Mouse (Mus musculus) embryonic facial prominence, embryonic 12.5 days (tissue): ENCODE results near the gene Pth1r. TPM values are rescaled to one million over a fixed set of nuclear protein-coding genes. Genes with fewer than 3 reads are reported as not detected.
"Not testable (repeated sequence)": the region's sequence is repeated elsewhere in the genome, so short reads cannot be mapped to it uniquely, and the experiment has no call there.

Experiments
- ATAC-seq: fragments of 200-750 bp; cut with Nextera tagmentation; 2 replicates; pipeline ENCODE4 v1.8.0; 2017; ENCODE audit not compliant: insufficient number of reproducible peaks, insufficient read depth, low FRiP score, low TSS enrichment
- H3K27ac ChIP-seq: fragments of 300-500 bp; sonication (generic); 2 replicates; pipeline ENCODE4 v1.5.1; 2016; ENCODE audit warnings: mild to moderate bottlenecking
- H3K27me3 ChIP-seq: fragments of 300-500 bp; sonication (generic); 2 replicates; pipeline ENCODE4 v1.6.1; 2016; ENCODE audit warnings: mild to moderate bottlenecking, moderate library complexity
- H3K36me3 ChIP-seq: fragments of 300-500 bp; sonication (generic); 2 replicates; pipeline ENCODE4 v1.6.1; 2016; ENCODE audit warnings: mild to moderate bottlenecking
- H3K4me1 ChIP-seq: fragments of 300-500 bp; sonication (generic); 2 replicates; pipeline ENCODE4 v1.6.1; 2016
- H3K4me2 ChIP-seq: fragments of 300-500 bp; sonication (generic); replicated peaks from 2 replicates; pipeline ENCODE4 v1.6.1; 2016; ENCODE audit warnings: mild to moderate bottlenecking, moderate library complexity
- H3K4me3 ChIP-seq: fragments of 300-500 bp; sonication (generic); 2 replicates; pipeline ENCODE4 v1.5.1; 2016; ENCODE audit warnings: mild to moderate bottlenecking
- H3K9ac ChIP-seq: fragments of 300-500 bp; sonication (generic); 2 replicates; pipeline ENCODE4 v1.6.1; 2016; ENCODE audit warnings: mild to moderate bottlenecking, moderate library complexity
- H3K9me3 ChIP-seq: fragments of 300-500 bp; sonication (generic); 2 replicates; pipeline ENCODE4 v1.6.1; 2016; ENCODE audit warnings: mild to moderate bottlenecking, moderate library complexity
- WGBS: fragments of 180-500 bp; shearing (Covaris S2); methylation state at CpG from one replicate; pipeline ENCODE4 v1.1.7; 2016; 5-methylcytosine and 5-hydroxymethylcytosine counted together
- polyA plus RNA-seq: library from polyadenylated mRNA; unstranded; fragments of >200 nt; fragmentation: Nextera tagmentation; extraction: Ambion mirVana; gene quantifications from 2 replicates; pipeline ENCODE4 v1.2.1, GENCODE M21; 2016

Gene Pth1r
- polyA plus RNA-seq, 1 experiment from 2014 or later: 115 TPM

DNA sequence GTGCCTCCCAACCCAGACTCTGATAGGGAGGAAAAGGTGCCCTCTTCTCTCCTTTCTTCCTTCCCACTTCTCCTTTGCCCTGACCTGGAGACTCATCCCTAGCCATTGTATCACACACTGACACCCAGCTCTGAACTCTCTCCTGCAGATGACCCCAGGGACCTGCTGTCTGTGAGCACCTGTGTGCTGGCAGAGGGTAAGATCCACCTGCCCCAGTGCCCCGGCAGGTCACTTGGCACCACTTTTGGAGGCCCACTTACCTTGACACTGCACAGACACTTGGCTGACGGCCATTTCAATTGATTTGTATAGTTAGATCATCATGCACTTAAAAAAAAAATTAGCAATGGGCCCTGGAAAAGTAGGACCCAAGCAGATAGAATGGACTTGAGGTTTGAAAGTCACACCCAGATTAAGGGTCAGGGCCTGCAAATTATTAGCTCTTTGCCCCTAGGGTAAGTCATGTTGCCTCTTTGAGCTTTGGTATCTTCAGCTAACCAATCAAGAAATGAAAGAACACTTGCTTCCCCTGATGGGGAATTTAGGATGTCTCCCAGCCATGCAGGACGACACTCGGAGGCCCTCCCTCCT lies 51.7 kb downstream of the Pth1r start:
- no peaks in the 10 kb centered on the region for H3K9me3 ChIP-seq
- H3K27me3 ChIP-seq: no peaks in the 10 kb centered on the region
- peaks cover 14% of the 10 kb centered on the region; the same call in 1 of the 2 replicates for H3K36me3 ChIP-seq
- H3K4me2 ChIP-seq: no peak overlapping the region
- no peak overlapping the region for H3K4me3 ChIP-seq
- no peak overlapping the region for H3K27ac ChIP-seq
- WGBS: 78% methylated on average over 4 of the region's 4 CpGs
- H3K4me1 ChIP-seq: no peaks in the 10 kb centered on the region
- H3K9ac ChIP-seq: no peak overlapping the region
- ATAC-seq: no peak

DNA sequence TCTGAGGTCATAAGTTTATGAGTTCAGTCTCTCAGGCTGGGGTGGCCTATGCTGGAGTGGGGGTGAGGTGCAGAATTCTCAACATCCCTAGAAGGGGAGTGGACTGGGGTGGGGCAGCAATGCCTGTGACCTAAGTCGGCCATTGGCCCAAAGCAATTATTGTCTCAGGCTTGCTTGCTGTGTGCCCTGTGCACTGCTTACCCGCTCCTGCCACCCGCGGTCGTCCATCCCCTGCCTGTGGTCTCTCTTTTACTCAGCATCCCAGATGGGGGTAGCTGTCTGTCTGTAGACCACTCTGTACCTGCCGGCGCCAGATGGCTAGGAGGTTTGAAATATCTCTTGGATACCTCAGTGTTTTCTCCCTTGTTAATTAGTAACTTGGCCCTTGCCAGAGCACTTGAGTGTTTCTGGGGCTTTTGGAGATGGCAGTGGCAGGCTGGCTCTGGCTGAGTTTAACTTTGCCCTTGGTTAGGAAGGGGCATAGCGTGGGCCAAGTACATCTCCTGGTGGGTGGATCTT lies 57.6 kb downstream of the Pth1r start:
- ATAC-seq: no peak
- 93% methylated on average over 8 of the region's 8 CpGs for WGBS
- Histone ChIP-seq H3K9me3 (no peaks in the 10 kb centered on the region), H3K36me3 (peaks cover 1% of the 10 kb centered on the region; the same call in 1 of the 2 replicates), H3K4me1 (peaks cover 7% of the 10 kb centered on the region; the same call in 1 of the 2 replicates), H3K27ac (no peak overlapping the region), H3K27me3 (no peaks in the 10 kb centered on the region), H3K4me3 (no peak overlapping the region), H3K4me2 (no peak overlapping the region), H3K9ac (no peak overlapping the region)

DNA sequence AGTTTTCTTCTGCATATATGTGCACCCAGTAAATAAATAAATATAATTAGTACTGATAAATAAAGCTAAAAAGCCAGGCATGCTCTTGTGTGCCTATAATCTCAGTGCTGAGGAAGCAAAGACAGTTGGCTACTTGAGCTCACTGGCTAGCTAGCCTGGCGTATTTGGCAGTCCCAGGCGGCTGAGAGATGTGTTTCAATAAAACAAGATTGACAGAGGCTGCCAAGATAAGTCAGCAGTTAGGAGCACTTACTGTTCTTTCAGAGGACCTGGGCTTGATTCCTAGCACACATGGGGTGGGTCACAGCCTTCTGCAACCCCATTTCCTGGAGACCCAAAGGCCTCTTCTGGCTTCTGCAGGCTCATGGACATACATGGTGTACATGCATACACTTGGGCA lies 59.1 kb downstream of the Pth1r start:
- H3K4me1 ChIP-seq: peaks cover 17% of the 10 kb centered on the region
- no peak overlapping the region for H3K4me2 ChIP-seq
- H3K4me3 ChIP-seq: no peak overlapping the region
- no peaks in the 10 kb centered on the region for H3K9me3 ChIP-seq
- no peak for ATAC-seq
- H3K27me3 ChIP-seq: no peaks in the 10 kb centered on the region
- no peak overlapping the region for H3K27ac ChIP-seq
- no peaks in the 10 kb centered on the region for H3K36me3 ChIP-seq
- H3K9ac ChIP-seq: no peak overlapping the region
- 90% methylated on average over 2 of the region's 2 CpGs for WGBS

DNA sequence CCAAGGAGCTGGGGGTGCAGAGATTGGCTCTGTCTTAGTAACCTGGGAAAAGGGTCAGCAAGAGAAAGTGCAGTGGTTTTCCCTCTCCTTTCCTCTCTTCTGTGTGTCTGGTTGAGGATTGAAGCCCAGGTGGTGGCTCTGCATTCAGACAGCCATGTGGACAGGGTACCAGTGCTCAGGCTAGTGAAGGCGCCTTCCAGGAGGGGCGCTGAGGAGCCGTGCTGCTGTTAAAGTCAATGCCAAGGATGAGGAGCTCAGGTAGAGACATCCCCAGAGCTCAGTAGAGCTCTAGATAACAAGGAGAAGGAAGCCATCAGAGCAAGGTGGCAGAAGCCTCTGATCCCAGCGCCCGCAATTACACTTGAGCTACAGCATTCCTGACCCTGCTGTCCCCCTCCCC lies 59.9 kb downstream of the Pth1r start:
- WGBS: 72% methylated on average over 5 of the region's 5 CpGs
- Histone ChIP-seq H3K9me3 (no peaks in the 10 kb centered on the region), H3K9ac (no peak overlapping the region), H3K27ac (no peak overlapping the region), H3K4me3 (no peak overlapping the region), H3K36me3 (no peaks in the 10 kb centered on the region), H3K4me2 (no peak overlapping the region), H3K27me3 (no peaks in the 10 kb centered on the region), H3K4me1 (peaks cover 20% of the 10 kb centered on the region)
- no peak for ATAC-seq

DNA sequence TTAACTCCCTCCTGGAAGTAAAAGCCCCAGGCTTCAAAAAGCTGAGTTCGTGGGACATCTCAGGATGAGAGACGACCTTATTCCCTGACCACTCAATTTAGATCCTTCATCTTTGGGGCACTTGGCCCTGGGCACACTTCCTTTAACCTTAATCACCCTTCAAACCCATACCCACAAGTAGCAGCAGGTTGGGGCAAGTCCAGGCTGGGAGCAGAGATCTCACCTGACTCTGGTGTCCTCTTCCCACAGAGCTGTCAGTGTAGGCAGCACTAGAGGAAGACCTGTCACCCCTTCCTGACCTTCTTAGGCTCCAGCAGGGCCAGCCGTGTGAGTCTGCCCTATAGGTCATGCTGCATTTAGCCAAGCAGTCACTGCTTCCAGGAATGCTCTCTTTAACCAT lies 60.5 kb downstream of the Pth1r start:
- no peaks in the 10 kb centered on the region for H3K36me3 ChIP-seq
- H3K9ac ChIP-seq: no peak overlapping the region
- ATAC-seq: no peak
- H3K4me2 ChIP-seq: no peak overlapping the region
- H3K4me3 ChIP-seq: no peak overlapping the region
- WGBS: 44% methylated on average over 3 of the region's 3 CpGs
- H3K27ac ChIP-seq: no peak overlapping the region
- no peaks in the 10 kb centered on the region for H3K9me3 ChIP-seq
- peaks cover 21% of the 10 kb centered on the region for H3K4me1 ChIP-seq
- no peaks in the 10 kb centered on the region for H3K27me3 ChIP-seq

DNA sequence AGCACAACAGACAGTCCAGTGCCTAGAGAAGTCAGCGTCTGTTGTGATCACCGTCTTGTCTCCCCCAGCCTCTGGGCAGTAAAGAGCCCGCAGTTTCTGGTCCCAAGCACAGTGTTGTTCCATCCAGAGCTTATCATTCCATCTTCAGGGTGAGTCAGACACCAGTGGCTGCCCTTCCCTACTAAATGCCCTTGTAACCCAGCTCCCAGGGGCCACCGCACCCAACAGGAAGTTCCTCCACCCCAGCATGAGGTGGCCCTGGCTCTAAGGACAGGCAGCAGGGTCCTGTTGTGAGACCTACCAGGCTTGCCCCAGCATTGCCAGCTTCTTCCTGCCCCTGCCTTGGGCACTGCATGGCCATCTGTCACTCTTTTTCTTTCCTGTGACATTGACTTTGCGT lies 61.4 kb downstream of the Pth1r start:
- Histone ChIP-seq H3K9me3 (no peaks in the 10 kb centered on the region), H3K36me3 (no peaks in the 10 kb centered on the region), H3K27me3 (no peaks in the 10 kb centered on the region), H3K4me1 (peaks cover 21% of the 10 kb centered on the region), H3K4me2 (no peak overlapping the region), H3K9ac (no peak overlapping the region), H3K27ac (no peak overlapping the region), H3K4me3 (no peak overlapping the region)
- ATAC-seq: no peak
- 87% methylated on average over 5 of the region's 5 CpGs for WGBS

DNA sequence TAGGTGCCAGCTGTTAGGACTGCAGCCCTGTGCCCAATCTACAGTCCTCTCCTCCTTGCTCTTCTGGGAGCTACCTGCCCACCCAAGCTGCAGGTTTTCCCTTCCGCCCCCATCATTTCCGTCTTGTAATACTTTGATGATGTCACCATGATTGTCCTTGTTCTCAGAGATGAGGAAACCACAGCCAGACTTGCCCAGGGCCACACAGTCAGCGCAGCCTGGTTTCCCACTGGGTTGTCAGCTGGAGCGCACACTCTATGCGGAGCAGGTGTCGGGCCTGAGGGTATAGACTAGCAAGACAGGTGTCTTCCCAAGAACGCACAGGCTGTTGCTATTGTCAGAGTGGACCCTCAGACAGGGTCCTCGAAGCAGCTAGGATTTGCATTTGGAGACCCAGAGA lies 61.8 kb downstream of the Pth1r start:
- no peak for ATAC-seq
- H3K4me2 ChIP-seq: no peak overlapping the region
- peaks cover 21% of the 10 kb centered on the region for H3K4me1 ChIP-seq
- H3K36me3 ChIP-seq: no peaks in the 10 kb centered on the region
- H3K27ac ChIP-seq: no peak overlapping the region
- H3K9ac ChIP-seq: no peak overlapping the region
- H3K4me3 ChIP-seq: no peak overlapping the region
- WGBS: 78% methylated on average over 8 of the region's 8 CpGs
- H3K27me3 ChIP-seq: no peaks in the 10 kb centered on the region
- H3K9me3 ChIP-seq: no peaks in the 10 kb centered on the region

DNA sequence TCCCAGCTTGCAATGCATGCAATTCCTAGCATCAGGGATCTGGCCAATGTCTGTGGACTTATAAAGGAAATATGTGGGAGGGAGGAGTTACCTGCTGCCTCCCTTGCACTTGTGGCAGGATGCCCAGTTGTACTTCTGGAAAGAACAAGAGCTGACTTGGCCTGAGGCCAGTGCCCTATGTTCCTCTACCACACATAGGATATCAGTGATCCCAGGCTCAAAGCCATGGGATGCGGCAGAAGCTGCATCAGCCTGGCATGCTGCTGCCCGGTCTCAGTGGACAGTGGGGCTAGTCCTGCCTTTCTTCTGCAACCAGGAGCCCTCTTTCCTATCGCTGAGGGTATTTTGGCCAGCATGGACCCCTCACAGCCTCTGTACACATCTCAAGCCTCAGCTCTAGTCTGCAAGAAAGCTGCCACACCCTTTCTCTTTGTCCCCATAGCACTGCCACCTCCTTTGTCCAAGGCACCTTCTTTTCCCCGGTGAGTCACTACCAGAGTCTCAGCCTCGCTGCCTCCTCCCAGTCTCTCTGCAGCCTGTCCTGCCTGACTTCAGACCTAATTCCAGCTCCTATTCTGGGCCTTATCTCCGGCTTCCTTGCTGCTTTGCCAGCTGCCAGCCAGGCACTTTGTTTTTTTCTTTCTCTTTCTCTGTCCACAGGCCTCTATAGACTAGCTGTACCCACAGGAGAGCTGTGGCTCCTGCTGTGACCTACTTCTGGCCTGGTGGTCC lies 62.7 kb downstream of the Pth1r start:
- H3K27me3 ChIP-seq: no peaks in the 10 kb centered on the region
- WGBS: 76% methylated on average over 6 of the region's 6 CpGs
- no peaks in the 10 kb centered on the region for H3K36me3 ChIP-seq
- ATAC-seq: no peak
- no peaks in the 10 kb centered on the region for H3K9me3 ChIP-seq
- no peak overlapping the region for H3K9ac ChIP-seq
- peaks cover 21% of the 10 kb centered on the region for H3K4me1 ChIP-seq
- H3K27ac ChIP-seq: no peak overlapping the region
- H3K4me3 ChIP-seq: no peak overlapping the region
- H3K4me2 ChIP-seq: no peak overlapping the region

DNA sequence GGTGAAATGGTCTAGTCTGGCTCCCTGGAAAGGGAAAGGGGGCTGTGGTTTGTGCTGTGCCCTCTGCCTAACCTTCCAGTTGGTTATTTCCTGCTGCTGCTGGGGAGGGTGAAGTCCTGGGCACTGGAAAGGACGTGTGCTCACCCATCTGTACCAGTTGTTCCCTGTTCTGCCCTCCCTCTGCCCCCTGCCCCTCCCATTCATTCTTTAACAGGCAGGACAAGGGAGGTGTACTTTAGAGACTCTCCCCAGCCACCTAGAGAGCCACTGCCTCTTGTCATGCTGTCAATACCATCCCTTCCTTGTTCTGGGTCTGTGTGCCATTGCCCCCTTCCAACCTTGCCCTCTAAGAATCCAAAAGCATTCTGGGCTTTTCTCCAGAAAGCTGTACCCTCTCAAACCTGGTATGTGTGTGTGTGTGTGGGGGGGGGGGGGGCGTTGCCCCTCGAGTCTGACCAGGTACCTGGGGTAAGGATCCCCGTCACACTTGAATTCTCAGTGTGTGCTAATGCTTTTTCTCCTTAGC lies 63.3 kb downstream of the Pth1r start:
- Histone ChIP-seq H3K4me2 (no peak overlapping the region), H3K4me1 (peaks cover 21% of the 10 kb centered on the region), H3K4me3 (no peak overlapping the region), H3K36me3 (no peaks in the 10 kb centered on the region), H3K27ac (no peak overlapping the region), H3K27me3 (no peaks in the 10 kb centered on the region), H3K9me3 (no peaks in the 10 kb centered on the region), H3K9ac (no peak overlapping the region)
- no peak for ATAC-seq
- 68% methylated on average over 4 of the region's 4 CpGs for WGBS

DNA sequence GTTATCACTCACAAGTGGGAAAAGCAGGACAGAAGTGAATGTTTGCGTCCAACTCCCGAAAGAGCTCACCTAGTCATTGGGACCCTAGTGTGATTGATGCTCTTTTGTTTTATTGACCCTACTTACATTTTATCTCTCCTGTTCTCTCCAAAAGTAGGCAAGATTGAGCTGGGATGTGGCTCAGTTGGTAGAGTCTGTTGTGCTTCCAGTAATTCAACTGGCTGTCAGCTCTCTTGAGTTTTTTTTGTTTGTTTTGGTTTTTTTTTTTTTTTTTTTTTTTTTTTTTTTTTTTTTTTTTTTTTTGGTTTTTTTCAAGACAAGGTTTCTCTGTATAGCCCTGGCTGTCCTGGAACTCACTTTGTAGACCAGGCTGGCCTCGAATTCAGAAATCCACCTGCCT lies 64.2 kb downstream of the Pth1r start:
- H3K4me3 ChIP-seq, H3K36me3 ChIP-seq, H3K9ac ChIP-seq, H3K27me3 ChIP-seq, ATAC-seq, H3K27ac ChIP-seq, H3K9me3 ChIP-seq, H3K4me2 ChIP-seq: not testable (repeated sequence)
- H3K4me1 ChIP-seq: peaks cover 21% of the 10 kb centered on the region
- 76% methylated on average over 3 of the region's 3 CpGs for WGBS

DNA sequence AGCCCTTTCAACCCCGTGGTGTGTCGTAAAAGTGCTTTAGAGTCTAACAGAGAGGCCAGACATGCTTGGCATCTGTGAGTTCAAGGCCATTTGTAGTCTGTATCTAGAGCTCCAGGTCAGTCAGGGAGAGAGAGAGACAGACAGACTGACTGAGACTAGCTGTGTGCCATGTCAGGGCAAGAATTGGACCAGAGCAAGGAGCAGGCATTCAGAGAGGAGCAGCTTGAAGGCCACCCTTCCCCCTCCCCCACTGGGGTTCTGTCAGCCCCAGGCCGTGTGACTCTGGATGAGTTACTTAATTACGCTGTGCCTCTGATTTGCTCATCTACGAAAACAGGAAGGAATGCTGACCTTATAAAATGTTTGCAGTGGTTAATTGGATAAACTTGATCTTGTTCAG lies 64.7 kb downstream of the Pth1r start:
- H3K4me3 ChIP-seq: no peak overlapping the region
- no peaks in the 10 kb centered on the region for H3K27me3 ChIP-seq
- peaks cover 21% of the 10 kb centered on the region for H3K4me1 ChIP-seq
- 56% methylated on average over 5 of the region's 5 CpGs for WGBS
- no peak for ATAC-seq
- H3K27ac ChIP-seq: no peak overlapping the region
- H3K9me3 ChIP-seq: no peaks in the 10 kb centered on the region
- H3K36me3 ChIP-seq: no peaks in the 10 kb centered on the region
- H3K4me2 ChIP-seq: no peak overlapping the region
- no peak overlapping the region for H3K9ac ChIP-seq

DNA sequence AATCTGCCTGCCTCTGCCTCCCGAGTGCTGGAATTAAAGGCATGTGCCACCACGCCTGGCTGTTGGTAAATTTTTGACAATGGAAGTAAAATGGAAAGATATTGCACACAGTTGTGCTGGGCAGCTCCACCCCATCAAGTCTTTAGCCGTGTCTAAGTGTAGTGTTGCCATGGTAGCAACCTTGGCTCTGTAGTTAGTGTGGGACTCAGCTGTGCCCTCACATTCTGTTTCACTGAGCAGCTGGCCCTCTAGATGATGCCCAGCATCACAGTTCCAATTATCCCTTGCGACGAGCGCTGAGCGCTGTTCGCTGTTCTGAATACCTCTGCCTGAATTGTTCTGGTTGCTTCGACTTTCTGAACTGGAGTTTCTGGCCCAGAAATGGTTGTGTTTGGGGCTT lies 65.1 kb downstream of the Pth1r start:
- no peak overlapping the region for H3K4me2 ChIP-seq
- H3K9ac ChIP-seq: no peak overlapping the region
- 76% methylated on average over 9 of the region's 9 CpGs for WGBS
- H3K36me3 ChIP-seq: no peaks in the 10 kb centered on the region
- H3K4me1 ChIP-seq: peaks cover 21% of the 10 kb centered on the region
- no peak overlapping the region for H3K27ac ChIP-seq
- H3K4me3 ChIP-seq: no peak overlapping the region
- no peaks in the 10 kb centered on the region for H3K9me3 ChIP-seq
- ATAC-seq: no peak
- no peaks in the 10 kb centered on the region for H3K27me3 ChIP-seq
